Mouse (Mus musculus) intestine, embryonic 14.5 days (tissue): ENCODE measurements around the gene Opn1sw. TPM values are rescaled to one million over a fixed set of nuclear protein-coding genes. Genes with fewer than 3 reads are reported as not detected.
A peak's percentile ranks its signal among the peaks of the same experiment; 100 is the strongest.
"Not testable (repeated sequence)": the region's sequence is repeated elsewhere in the genome, so short reads cannot be mapped to it uniquely, and the experiment has no call there.

Source experiments
- ATAC-seq: fragments of 200-750 bp; cut with Nextera tagmentation; replicated peaks from 2 replicates; pipeline ENCODE4 v1.8.0; 2017; ENCODE audit warnings: low read depth, moderate number of reproducible peaks, moderate TSS enrichment, moderate library complexity; ENCODE audit not compliant: low FRiP score, low TSS enrichment
- DNase-seq: peaks from one replicate; pipeline ENCODE4 v3.0.0-alpha.2; 2018; ENCODE audit warnings: low spot score
- H3K27ac ChIP-seq: fragments of 300-500 bp; sonication (generic); 2 replicates; pipeline ENCODE4 v1.5.1; 2014; ENCODE audit warnings: low read depth, mild to moderate bottlenecking, control low read depth
- H3K27me3 ChIP-seq: fragments of 300-500 bp; sonication (generic); replicated peaks from 2 replicates; pipeline ENCODE4 v1.6.1; 2014; ENCODE audit warnings: low read length, control low read depth; ENCODE audit not compliant: control insufficient read depth, insufficient read depth
- H3K36me3 ChIP-seq: fragments of 300-500 bp; sonication (generic); 2 replicates; pipeline ENCODE4 v1.6.1; 2014; ENCODE audit warnings: low read length, control low read depth; ENCODE audit not compliant: control insufficient read depth, insufficient read depth
- H3K4me1 ChIP-seq: fragments of 300-500 bp; sonication (generic); replicated peaks from 2 replicates; pipeline ENCODE4 v1.6.1; 2014; ENCODE audit warnings: low read length, control low read depth, mixed read lengths; ENCODE audit not compliant: control insufficient read depth, insufficient read depth
- H3K4me2 ChIP-seq: fragments of 300-500 bp; sonication (generic); 2 replicates; pipeline ENCODE4 v1.6.1; 2014; ENCODE audit warnings: low read length
- H3K4me3 ChIP-seq: fragments of 300-500 bp; sonication (generic); 2 replicates; pipeline ENCODE4 v1.5.1; 2014; ENCODE audit warnings: low read depth, low read length, control low read depth, mixed read lengths
- H3K9ac ChIP-seq: fragments of 300-500 bp; sonication (generic); 2 replicates; pipeline ENCODE4 v1.6.1; 2014; ENCODE audit warnings: mild to moderate bottlenecking, low read length
- H3K9me3 ChIP-seq: fragments of 300-500 bp; sonication (generic); 2 replicates; pipeline ENCODE4 v1.6.1; 2016; ENCODE audit warnings: low read length, control low read depth; ENCODE audit not compliant: control insufficient read depth
- WGBS: fragments of 180-500 bp; shearing (Covaris S2); extraction: QIAGEN DNeasy Blood & Tissue Kit; methylation state at CpG from one replicate; pipeline ENCODE4 v1.1.7; 2014; 5-methylcytosine and 5-hydroxymethylcytosine counted together
- polyA plus RNA-seq: library from polyadenylated mRNA; unstranded; fragments of >200 nt; fragmentation: Nextera tagmentation; extraction: Ambion mirVana; gene quantifications from 2 replicates; pipeline ENCODE4 v1.2.1, GENCODE M21; 2014

The Opn1sw gene
- polyA plus RNA-seq, 1 experiment from 2014 or later, result 0.41 TPM

DNA sequence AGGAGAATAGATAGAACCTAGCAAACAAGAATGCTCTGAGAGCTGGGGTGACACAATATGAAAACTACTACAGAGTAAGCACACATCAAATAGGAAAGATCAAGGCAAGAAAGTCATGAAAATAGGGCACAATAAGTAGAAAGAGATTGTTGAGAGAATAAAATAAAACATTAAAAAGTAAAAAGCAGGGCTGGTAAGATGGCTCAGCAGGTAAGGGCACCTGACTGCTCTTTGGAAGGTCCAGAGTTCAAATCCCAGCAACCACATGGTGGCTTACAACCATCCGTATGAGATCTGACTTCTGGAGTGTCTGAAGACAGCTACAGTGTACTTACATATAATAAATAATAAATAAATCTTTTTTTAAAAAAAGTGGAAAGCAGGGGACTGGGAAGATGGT, 2.2 kb upstream of the Opn1sw start:
- H3K9me3 ChIP-seq, DNase-seq, H3K4me1 ChIP-seq, H3K9ac ChIP-seq, H3K4me3 ChIP-seq, ATAC-seq, H3K27ac ChIP-seq, H3K4me2 ChIP-seq, H3K36me3 ChIP-seq: not testable (repeated sequence)
- WGBS, result 79% methylated on average over 1 of the region's 1 CpGs
- H3K27me3 ChIP-seq, result peaks cover 16% of the 10 kb centered on the region; the same call in 1 of the 2 replicates

- H3K27ac ChIP-seq, result no peak overlapping the region
- H3K9ac ChIP-seq, result no peak overlapping the region
- WGBS, result 54% methylated on average over 9 of the region's 9 CpGs
- DNase-seq, result no peak
- H3K27me3 ChIP-seq, result peaks cover 9% of the 10 kb centered on the region; the same call in 1 of the 2 replicates
- no peaks in the 10 kb centered on the region for H3K36me3 ChIP-seq
- H3K9me3 ChIP-seq, result no peaks in the 10 kb centered on the region
- H3K4me3 ChIP-seq, result no peak overlapping the region
- no peak overlapping the region for H3K4me2 ChIP-seq
- H3K4me1 ChIP-seq, result peaks cover 4% of the 10 kb centered on the region; the same call in 1 of the 2 replicates
- ATAC-seq, result no peak
These were observed 1.2 kb upstream of the Opn1sw start for GRCm38 (mm10) chr6:29389425-29389824.

DNA sequence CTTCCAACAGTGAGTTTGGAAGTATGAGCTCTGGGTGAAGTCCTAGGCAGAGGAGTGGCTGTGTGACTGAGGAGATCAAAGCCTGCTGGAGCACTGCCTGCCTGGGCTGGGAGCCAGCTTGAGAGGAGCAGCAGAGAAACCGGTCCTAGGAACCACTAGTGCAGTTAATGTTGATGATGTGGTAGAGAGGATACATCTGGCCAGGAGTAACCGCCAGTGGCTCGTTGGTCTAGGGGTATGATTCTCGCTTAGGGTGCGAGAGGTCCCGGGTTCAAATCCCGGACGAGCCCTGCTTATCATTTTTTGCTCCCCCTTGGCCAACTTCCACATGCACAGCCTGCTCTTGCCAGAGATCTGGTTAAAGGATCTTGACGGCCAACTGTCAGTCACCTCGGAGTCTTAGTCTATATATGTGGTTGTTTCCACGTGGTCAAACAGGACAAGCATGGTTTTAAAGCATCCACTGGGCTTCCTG, 375 bp upstream of the Opn1sw start:
- Histone ChIP-seq H3K36me3 (no peaks in the 10 kb centered on the region), H3K27ac (no peak overlapping the region), H3K9me3 (no peaks in the 10 kb centered on the region), H3K27me3 (0 out of 2 replicates have a peak, but pooled peaks cover 4% of the 10 kb centered on the region), H3K4me1 (peaks cover 4% of the 10 kb centered on the region; the same call in 1 of the 2 replicates), H3K4me2 (peak overlapping the region; percentile 51), H3K4me3 (peak overlapping the region; percentile 34), H3K9ac (no peak overlapping the region)
- 14% methylated on average over 11 of the region's 11 CpGs for WGBS
- DNase-seq (peak; percentile 91), ATAC-seq (peak; percentile 90)

GRCm38 (mm10) chr6:29382442-29382841, 5.8 kb downstream of the Opn1sw start:
- Histone ChIP-seq H3K9me3 (no peaks in the 10 kb centered on the region), H3K4me2 (no peak overlapping the region), H3K9ac (no peak overlapping the region), H3K27me3 (no peaks in the 10 kb centered on the region), H3K4me1 (no peaks in the 10 kb centered on the region), H3K36me3 (peaks cover 7% of the 10 kb centered on the region), H3K4me3 (no peak overlapping the region), H3K27ac (no peak overlapping the region)
- DNase-seq (no peak), ATAC-seq (no peak)
- 58% methylated on average over 2 of the region's 2 CpGs for WGBS

DNA sequence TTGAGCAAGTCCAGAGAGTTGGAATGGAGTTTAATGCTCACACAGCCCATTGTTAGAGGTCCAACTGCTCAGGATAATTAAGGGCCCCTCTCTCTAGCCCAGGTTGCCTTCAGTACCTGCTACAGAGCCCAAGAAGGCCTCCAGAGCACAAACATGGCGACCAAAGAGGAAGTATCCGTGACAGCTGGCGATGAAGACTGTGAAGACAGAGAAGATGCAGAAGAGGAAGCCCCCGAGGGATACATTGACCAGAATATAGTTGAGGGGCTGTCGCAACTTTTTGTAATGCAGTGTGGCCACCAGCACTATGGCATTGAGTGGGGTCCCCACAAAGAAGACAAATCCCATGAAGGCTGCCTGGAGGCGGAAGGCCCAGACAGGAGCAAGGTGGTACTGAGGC, 8.3 kb downstream of the Opn1sw start:
- Histone ChIP-seq H3K27ac (no peak overlapping the region), H3K36me3 (peaks cover 32% of the 10 kb centered on the region), H3K9ac (no peak overlapping the region), H3K9me3 (no peaks in the 10 kb centered on the region), H3K4me3 (no peak overlapping the region), H3K4me1 (no peaks in the 10 kb centered on the region), H3K4me2 (no peak overlapping the region), H3K27me3 (no peaks in the 10 kb centered on the region)
- ATAC-seq, result no peak
- no peak for DNase-seq
- 94% methylated on average over 6 of the region's 6 CpGs for WGBS

- H3K4me3 ChIP-seq, result no peak overlapping the region
- no peak overlapping the region for H3K27ac ChIP-seq
- no peak overlapping the region for H3K9ac ChIP-seq
- 94% methylated on average over 10 of the region's 10 CpGs for WGBS
- no peaks in the 10 kb centered on the region for H3K4me1 ChIP-seq
- no peaks in the 10 kb centered on the region for H3K9me3 ChIP-seq
- H3K4me2 ChIP-seq, result no peak overlapping the region
- H3K36me3 ChIP-seq, result peaks cover 44% of the 10 kb centered on the region
- ATAC-seq (no peak), DNase-seq (no peak)
- H3K27me3 ChIP-seq, result no peaks in the 10 kb centered on the region
These were observed 9.6 kb downstream of the Opn1sw start for GRCm38 (mm10) chr6:29378678-29379077.

DNA sequence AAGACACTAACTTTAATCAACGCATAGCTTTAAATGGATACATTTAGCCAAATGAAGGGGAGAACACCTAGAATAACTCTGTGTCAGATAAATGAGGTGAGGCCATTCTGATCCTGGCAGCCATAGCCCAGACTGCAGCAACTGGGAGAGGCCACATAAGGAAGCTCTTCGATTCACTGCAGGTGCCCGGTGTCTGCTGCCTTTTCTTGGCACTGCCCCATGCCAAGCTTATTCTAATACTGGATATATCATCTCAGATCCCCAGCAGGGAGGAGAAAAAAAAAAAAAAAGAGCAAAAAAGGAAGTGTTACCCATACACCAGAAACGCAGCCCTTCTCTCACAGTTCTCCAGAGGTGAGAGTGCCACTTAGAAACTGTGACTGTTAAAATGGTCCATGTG, 10.9 kb downstream of the Opn1sw start:
- Histone ChIP-seq H3K9me3 (no peaks in the 10 kb centered on the region), H3K27ac (no peak overlapping the region), H3K4me1 (no peaks in the 10 kb centered on the region), H3K36me3 (peaks cover 57% of the 10 kb centered on the region), H3K4me2 (no peak overlapping the region), H3K27me3 (no peaks in the 10 kb centered on the region), H3K9ac (no peak overlapping the region), H3K4me3 (no peak overlapping the region)
- 90% methylated on average over 4 of the region's 4 CpGs for WGBS
- ATAC-seq (no peak), DNase-seq (no peak)

DNA sequence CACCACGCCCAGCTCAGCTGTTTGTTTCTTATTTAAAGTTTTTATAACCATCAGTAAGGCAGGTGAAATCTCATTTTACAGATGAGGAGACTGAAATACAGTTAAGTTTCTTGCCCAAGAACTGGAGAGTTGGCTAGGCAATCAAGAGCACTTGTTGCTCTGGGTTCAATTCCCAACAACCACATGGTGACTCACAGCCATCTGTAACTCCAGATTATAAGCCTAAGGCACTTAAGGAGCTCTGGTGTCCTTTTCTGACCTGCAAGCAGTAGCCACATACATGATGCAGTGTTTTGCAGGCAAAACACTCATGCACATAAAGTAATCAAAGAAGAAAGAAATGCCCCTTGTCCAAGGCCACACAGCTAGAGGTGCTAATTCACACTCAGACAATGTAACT, 23.0 kb downstream of the Opn1sw start:
- DNase-seq, result no peak
- Histone ChIP-seq H3K27me3 (no peaks in the 10 kb centered on the region), H3K4me1 (no peaks in the 10 kb centered on the region), H3K4me3 (no peak overlapping the region), H3K27ac (no peak overlapping the region), H3K4me2 (no peak overlapping the region), H3K9me3 (no peaks in the 10 kb centered on the region), H3K36me3 (peaks cover 65% of the 10 kb centered on the region), H3K9ac (no peak overlapping the region)
- no peak for ATAC-seq
- 96% methylated on average over 1 of the region's 1 CpGs for WGBS

GRCm38 (mm10) chr6:29363129-29363515, 25.1 kb downstream of the Opn1sw start:
- H3K27ac ChIP-seq, result 0 out of 2 replicates have a peak overlapping the region, but pooled peaks have one; percentile 3
- no peak for ATAC-seq

More at GRCm38 (mm10) chr6:29363129-29363515, 25.1 kb downstream of the Opn1sw start:
- H3K4me2 ChIP-seq, result no peak overlapping the region
- H3K27me3 ChIP-seq, result no peaks in the 10 kb centered on the region
- no peaks in the 10 kb centered on the region for H3K4me1 ChIP-seq
- H3K36me3 ChIP-seq, result peaks cover 67% of the 10 kb centered on the region
- 83% methylated on average over 3 of the region's 3 CpGs for WGBS
- H3K9me3 ChIP-seq, result no peaks in the 10 kb centered on the region
- DNase-seq, result no peak
- H3K9ac ChIP-seq, result no peak overlapping the region
- H3K4me3 ChIP-seq, result no peak overlapping the region
